Mouse (Mus musculus) mouse trophoblast stem cell (cell line): ENCODE measurements at regions not wholly inside any gene's neighbourhood (a gene's known extent, or its start where the extent isn't known, plus 50 kb on each side); places are given as distances from the start of the nearest gene placed in this dataset.
"Not testable (repeated sequence)": the region's sequence is repeated elsewhere in the genome, so short reads cannot be mapped to it uniquely, and the experiment has no call there.

Experiments used
- in situ Hi-C, 2 experiments: fragments of 300-500 bp; cut with MseI, MboI; formaldehyde crosslinking; loops; 2 replicates in 1 of 2; 3 replicates in 1 of 2; pipeline ENCODE4 v1.15.1; 2025

DNA sequence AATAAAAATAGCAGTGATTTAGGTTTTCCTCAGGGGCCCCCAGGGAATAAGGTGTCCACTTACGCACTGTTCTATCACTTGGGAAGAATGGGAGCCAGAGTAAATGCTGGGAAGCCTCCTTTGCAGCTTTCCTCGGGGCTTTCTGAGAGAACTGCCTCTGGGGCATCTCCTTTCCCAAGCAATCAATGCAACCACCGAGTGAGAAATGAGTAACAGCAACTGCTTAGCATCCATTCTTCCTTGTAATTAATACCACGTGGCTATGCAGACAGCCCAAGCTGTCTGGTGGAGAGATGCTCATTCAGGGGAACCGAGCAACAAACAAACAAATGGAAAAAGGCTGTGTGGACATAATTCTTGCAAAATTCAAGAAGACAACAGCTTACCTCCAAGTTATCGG, 117.9 kb upstream of the Camk1g start:
- in situ Hi-C loops: no loop called here

DNA sequence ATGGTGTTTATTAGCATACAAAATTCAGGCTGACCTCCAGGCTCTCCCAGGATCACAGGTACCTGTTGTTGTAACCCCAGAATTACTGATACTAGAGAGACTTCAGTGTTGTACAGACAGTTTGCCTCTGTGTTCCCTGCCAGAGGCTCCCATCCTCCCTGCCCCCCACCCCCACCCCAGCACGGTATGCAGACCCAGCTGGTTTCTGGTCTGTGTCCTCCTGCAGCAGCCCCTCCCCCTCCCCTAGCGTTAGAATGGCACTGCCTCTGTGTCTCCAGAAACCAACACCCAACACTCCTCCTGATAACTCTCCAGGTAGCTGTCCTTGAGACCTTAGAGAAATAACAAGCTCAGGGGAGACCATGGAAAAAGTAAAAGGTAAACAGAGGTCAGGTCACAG, 116.6 kb upstream of the Camk1g start:
- in situ Hi-C loops: not testable (repeated sequence)

GRCm38 (mm10) chr1:193484977-193485376, 114.9 kb upstream of the Camk1g start:
- in situ Hi-C loops: no loop called here

GRCm38 (mm10) chr1:193477298-193477697, 107.2 kb upstream of the Camk1g start:
- in situ Hi-C loops: no loop called here

- in situ Hi-C loops: no loop called here
These were observed 106.7 kb upstream of the Camk1g start for GRCm38 (mm10) chr1:193476805-193477204.

- in situ Hi-C loops: no loop called here
These were observed 96.2 kb upstream of the Camk1g start for GRCm38 (mm10) chr1:193466306-193466705.

- in situ Hi-C loops: no loop called here
These were observed 89.6 kb upstream of the Camk1g start for GRCm38 (mm10) chr1:193459735-193460134.

DNA sequence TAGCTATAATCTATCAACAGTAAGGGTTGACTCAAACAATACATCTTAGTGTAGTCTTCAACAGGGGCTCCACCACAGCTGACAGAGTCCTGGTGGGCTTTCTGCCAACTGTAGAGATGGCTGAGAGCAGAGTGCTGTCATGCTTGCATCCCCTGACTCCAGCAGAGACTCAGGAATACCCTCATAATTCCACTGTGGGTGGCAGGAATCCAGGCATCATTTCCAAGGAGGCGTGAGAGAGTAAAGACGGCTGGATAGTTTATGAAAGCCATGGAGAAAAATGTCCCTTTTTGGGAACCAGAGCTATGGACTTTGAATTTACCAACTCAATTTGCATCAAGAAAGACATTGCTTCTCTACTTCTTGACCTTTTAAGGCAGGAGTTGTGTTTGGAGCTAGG, 87.8 kb upstream of the Camk1g start:
- in situ Hi-C loops: no loop called here

GRCm38 (mm10) chr1:193453654-193454053, 83.6 kb upstream of the Camk1g start:
- in situ Hi-C loops: no loop called here

DNA sequence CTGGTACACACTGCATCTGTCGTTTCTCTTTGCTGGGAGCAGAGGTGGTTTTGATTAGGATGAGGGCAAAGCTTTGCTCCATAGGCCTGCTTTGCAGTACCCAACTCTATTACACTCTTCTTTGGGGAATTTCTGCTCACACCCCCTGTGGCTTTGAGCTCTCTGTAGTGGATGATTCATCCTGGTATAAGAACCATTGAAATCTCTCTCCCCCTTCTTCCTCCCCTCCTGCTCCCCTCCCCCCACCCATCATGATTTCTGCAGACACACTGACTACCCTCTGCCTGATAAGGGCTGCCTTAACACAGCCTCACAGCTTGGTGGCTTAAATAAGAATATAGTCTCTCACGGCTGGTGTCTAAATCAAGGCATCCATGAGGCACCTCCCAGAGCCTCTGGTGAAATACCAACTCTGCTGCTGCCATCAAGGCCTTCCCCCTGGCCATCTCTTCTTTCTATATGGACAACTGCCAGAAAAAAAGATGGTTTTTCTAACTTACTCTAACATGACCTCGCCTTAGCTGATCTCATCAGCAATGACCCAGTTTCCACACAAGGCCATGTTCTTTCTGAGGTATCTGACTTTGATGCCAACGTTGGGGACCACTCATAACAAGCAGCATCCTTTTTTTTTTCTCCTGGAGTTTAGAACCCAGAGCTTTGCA, 81.5 kb upstream of the Camk1g start:
- in situ Hi-C loops: no loop called here

DNA sequence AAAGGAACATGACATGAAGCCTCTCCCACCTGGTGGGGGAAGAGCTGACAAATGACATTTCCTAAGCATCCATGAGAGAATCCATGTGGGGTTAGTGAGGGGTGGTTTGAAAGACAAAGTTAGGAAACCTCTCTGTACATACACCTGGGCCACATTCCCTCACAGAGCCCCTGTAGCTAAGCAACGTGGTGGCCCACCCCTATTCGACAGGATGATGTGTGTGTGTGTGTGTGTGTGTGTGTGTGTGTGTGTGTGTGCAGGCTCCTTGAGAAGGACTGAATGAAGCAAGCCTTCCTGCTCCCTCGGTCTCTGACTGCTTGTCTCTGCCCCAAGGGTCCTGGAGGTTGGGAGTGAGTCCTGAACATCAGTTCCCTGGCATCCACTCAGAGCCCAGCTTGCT, 80.7 kb upstream of the Camk1g start:
- in situ Hi-C loops: no loop called here

DNA sequence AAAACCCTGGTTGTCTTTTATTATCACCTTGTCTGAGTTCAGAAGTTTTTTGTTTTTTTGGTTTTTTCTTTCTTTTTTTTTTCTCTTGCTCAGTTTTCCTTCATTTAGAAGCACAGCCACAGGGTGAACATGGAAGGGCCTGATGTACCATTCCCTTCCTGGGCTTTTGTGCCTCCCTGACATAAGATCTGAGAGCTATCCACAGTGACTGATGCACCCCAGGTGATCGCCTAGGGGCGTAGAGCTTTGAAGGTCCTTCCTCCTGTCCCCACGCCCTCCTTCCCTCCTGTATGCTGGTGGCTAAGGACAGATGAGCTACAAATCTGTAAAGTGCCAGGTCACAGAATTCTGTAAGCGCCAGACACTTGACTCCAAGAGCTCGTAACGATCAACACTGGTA, 80.1 kb upstream of the Camk1g start:
- in situ Hi-C loops: no loop called here

- in situ Hi-C loops: loop anchor here in 1 of 2 experiments (10.0 kb wide), 1 partner anchor 135 kb away; no protein-coding TSS in a partner anchor
These were observed 79.5 kb upstream of the Camk1g start for GRCm38 (mm10) chr1:193449394-193450103.

DNA sequence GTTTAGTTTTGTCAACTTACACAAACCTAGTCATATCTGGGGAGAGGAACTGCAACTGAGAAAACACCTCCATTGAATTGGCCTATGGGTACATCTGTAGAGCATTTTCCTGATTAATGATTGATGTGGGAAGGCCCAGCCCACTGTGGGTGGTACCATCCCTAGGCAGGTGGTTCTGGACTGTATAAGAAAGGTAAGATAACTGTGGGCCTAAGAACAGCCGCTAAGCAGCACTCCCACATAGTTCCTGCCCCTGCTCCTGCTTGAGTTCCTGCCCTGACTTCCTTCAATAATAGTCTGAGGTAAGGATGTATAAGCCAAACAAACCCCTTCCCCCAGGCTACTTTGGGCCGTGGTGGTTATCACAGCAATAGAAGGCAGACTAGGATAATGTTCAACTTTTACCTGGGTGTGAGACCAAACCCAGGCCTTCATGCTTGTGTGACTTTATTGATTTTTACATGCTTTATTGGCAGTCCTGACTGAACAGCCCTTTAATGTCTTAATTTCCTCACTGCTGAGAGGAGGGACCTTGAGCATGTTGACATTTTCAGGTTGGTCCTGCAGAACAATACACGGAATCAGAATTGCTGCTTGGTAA, 78.8 kb upstream of the Camk1g start:
- in situ Hi-C loops: loop anchor here in 1 of 2 experiments (10.0 kb wide), 1 partner anchor 136 kb away; no protein-coding TSS in a partner anchor

GRCm38 (mm10) chr1:193447647-193448046, 77.5 kb upstream of the Camk1g start:
- in situ Hi-C loops: loop anchor here in 1 of 2 experiments (10.0 kb wide), 1 partner anchor 137 kb away; no protein-coding TSS in a partner anchor

GRCm38 (mm10) chr1:193443964-193444676, 74.0 kb upstream of the Camk1g start:
- in situ Hi-C loops: loop anchor here (5.0 to 10.0 kb wide), 2 partner anchors 52 to 141 kb away; no protein-coding TSS in a partner anchor

DNA sequence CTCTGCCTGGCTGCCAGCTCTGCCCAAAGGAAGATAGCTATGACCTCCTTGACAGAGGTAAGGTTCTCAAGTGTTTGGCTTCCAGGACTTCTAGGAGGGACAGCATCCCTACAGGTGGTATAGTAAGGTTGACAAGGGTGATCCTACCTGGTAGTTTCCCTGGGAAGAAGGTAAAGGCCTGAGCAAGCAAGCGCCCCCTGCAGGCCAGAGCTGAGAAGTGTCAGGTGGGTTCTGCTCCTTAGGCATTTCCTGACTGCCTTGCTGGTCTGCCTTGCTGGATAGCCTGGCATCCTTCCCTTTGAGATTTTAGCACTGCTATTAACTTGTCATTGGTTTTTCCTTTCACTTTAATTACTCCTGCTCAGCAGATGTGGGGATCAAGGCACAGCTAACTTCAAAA, 70.4 kb upstream of the Camk1g start:
- in situ Hi-C loops: loop anchor here (5.0 to 10.0 kb wide), 2 partner anchors 48 to 144 kb away; no protein-coding TSS in a partner anchor

- in situ Hi-C loops: no loop called here
These were observed 64.2 kb upstream of the Camk1g start for GRCm38 (mm10) chr1:193434281-193434680.

DNA sequence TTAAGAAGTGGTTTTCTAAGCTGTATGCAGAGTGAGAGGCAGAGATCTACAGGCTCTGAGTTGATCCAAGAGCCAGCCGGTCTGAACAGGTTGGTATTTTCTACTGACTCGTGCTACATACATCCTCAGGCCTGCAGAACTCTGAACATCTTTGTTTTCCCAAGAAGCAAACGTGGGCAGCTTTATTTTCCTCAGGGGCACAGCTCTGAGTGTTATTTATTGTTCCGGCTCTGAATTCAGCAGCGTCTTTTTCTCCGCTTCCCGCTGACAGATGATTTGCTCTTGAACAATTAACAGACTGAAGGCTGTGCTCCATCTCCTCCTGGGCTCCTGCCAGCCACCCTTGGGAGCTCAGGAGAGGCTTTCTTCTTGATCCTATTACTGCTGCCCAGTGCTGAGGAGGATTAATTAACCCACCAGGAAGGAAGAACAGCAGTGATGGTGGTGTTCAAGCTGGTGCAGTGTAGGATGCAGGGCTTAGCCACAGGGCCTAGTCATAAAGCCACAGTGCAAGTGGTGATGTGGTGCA, 63.5 kb upstream of the Camk1g start:
- in situ Hi-C loops: no loop called here

GRCm38 (mm10) chr1:193430231-193430630, 60.1 kb upstream of the Camk1g start:
- in situ Hi-C loops: no loop called here

GRCm38 (mm10) chr1:193423653-193424075, 53.6 kb upstream of the Camk1g start:
- in situ Hi-C loops: no loop called here

- in situ Hi-C loops: no loop called here
These were observed 52.8 kb upstream of the Camk1g start for GRCm38 (mm10) chr1:193422886-193423285.
